Mouse (Mus musculus) ES-Bruce4 (cell line): ENCODE measurements around the gene Sf3a2. TPM values are rescaled to one million over a fixed set of nuclear protein-coding genes. Genes with fewer than 3 reads are reported as not detected.

Source experiments
- H3K27ac ChIP-seq: 2 replicates; pipeline ENCODE4 v1.5.1; 2012; ENCODE audit warnings: low read length, inconsistent platforms; ENCODE audit not compliant: insufficient read depth
- H3K27me3 ChIP-seq: 2 replicates; pipeline ENCODE4 v1.6.1; 2012; ENCODE audit warnings: mild to moderate bottlenecking, low read length, inconsistent platforms; ENCODE audit not compliant: control insufficient read depth, poor library complexity, insufficient read depth, severe bottlenecking
- H3K36me3 ChIP-seq: 2 replicates; pipeline ENCODE4 v1.6.1; 2012; ENCODE audit warnings: inconsistent platforms, mild to moderate bottlenecking, low read length, moderate library complexity; ENCODE audit not compliant: control insufficient read depth, poor library complexity, insufficient read depth, severe bottlenecking
- H3K4me1 ChIP-seq: one replicate; pipeline ENCODE4 v1.8.1; 2011; ENCODE audit warnings: low read length; ENCODE audit not compliant: control insufficient read depth, insufficient read depth
- H3K4me3 ChIP-seq: 2 replicates; pipeline ENCODE4 v1.5.1; 2011; ENCODE audit warnings: low read depth, mild to moderate bottlenecking, low read length
- H3K9ac ChIP-seq: 2 replicates; pipeline ENCODE4 v1.6.1; 2012; ENCODE audit warnings: low read depth, mild to moderate bottlenecking, inconsistent platforms; ENCODE audit not compliant: poor library complexity, severe bottlenecking
- H3K9me3 ChIP-seq: replicated peaks from 2 replicates; pipeline ENCODE4 v1.6.1; 2012; ENCODE audit warnings: mild to moderate bottlenecking, low read length, inconsistent platforms; ENCODE audit not compliant: control insufficient read depth, poor library complexity, insufficient read depth, severe bottlenecking
- CTCF ChIP-seq: IDR thresholded peaks from one replicate; pipeline ENCODE4 v1.8.1; 2011; ENCODE audit warnings: low read depth, low read length
- EP300 ChIP-seq: IDR thresholded peaks from 2 replicates; pipeline ENCODE4 v1.6.1; 2011; ENCODE audit warnings: low read depth, low read length; ENCODE audit not compliant: insufficient read depth
- POLR2A ChIP-seq: IDR thresholded peaks from one replicate; pipeline ENCODE4 v1.8.1; 2011; ENCODE audit warnings: low read length; ENCODE audit not compliant: insufficient read depth
- polyA plus RNA-seq: library from polyadenylated mRNA; stranded (reverse); fragments of >200 nt; gene quantifications from 2 replicates; pipeline ENCODE4 v1.2.4, GENCODE M21; 2011; ENCODE audit warnings: low read depth; ENCODE audit not compliant: missing spikeins, insufficient read depth, insufficient read length

Gene Sf3a2
- polyA plus RNA-seq, 1 experiment: 90.1 TPM

GRCm38 (mm10) chr10:80845732-80846131 is 47.7 kb downstream of the Sf3a2 start:
- Histone ChIP-seq H3K4me1 (peaks cover 3% of the 10 kb centered on the region), H3K4me3 (no peak overlapping the region), H3K27me3 (no peaks in the 10 kb centered on the region), H3K27ac (no peak overlapping the region), H3K36me3 (no peaks in the 10 kb centered on the region), H3K9me3 (no peaks in the 10 kb centered on the region), H3K9ac (no peak overlapping the region)
- TF ChIP-seq EP300 (no peak), CTCF (no peak), POLR2A (no peak)

- H3K9ac ChIP-seq: no peak overlapping the region
- TF ChIP-seq EP300 (no peak), POLR2A (no peak), CTCF (no peak)
- H3K4me3 ChIP-seq: no peak overlapping the region
- no peaks in the 10 kb centered on the region for H3K9me3 ChIP-seq
- H3K27ac ChIP-seq: no peak overlapping the region
- H3K36me3 ChIP-seq: 0 out of 2 replicates have a peak, but pooled peaks cover 3% of the 10 kb centered on the region
- peaks cover 3% of the 10 kb centered on the region for H3K4me1 ChIP-seq
- no peaks in the 10 kb centered on the region for H3K27me3 ChIP-seq
These were observed 50.6 kb downstream of the Sf3a2 start for GRCm38 (mm10) chr10:80848571-80848970.

Other genes starting within 250 kb of the Sf3a2 start
- 29.5 and 32.8 TPM in 2 replicates for gene Rexo1, start 236.6 kb upstream of the Sf3a2 start, polyA plus RNA-seq
- gene Klf16, start 220.9 kb upstream of the Sf3a2 start, polyA plus RNA-seq: 24.9 TPM in 2 replicates
- gene Abhd17a, start 207.9 kb upstream of the Sf3a2 start, polyA plus RNA-seq: 35.8 and 49.5 TPM in 2 replicates
- gene Scamp4, start 195.3 kb upstream of the Sf3a2 start, polyA plus RNA-seq: 58.4 and 68.9 TPM in 2 replicates
- 3.6 and 5.4 TPM in 2 replicates for gene Adat3, start 195.3 kb upstream of the Sf3a2 start, polyA plus RNA-seq
- gene Gm49322, start 192.2 kb upstream of the Sf3a2 start, polyA plus RNA-seq: 2.4 and 2.8 TPM in 2 replicates
- gene Csnk1g2, start 175.4 kb upstream of the Sf3a2 start, polyA plus RNA-seq: 82.7 and 84.6 TPM in 2 replicates
- 45.6 and 47.1 TPM in 2 replicates for gene Btbd2, start 141.1 kb upstream of the Sf3a2 start, polyA plus RNA-seq
- gene Mknk2, start 120.1 kb upstream of the Sf3a2 start, polyA plus RNA-seq: 54.6 and 57.4 TPM in 2 replicates
- gene Mob3a, start 96.2 kb upstream of the Sf3a2 start, polyA plus RNA-seq: 17.5 and 19.8 TPM in 2 replicates
- 7.2 and 9.6 TPM in 2 replicates for gene Izumo4, start 96.0 kb upstream of the Sf3a2 start, polyA plus RNA-seq
- 53.8 and 55.2 TPM in 2 replicates for gene Ap3d1, start 55.9 kb upstream of the Sf3a2 start, polyA plus RNA-seq
- gene Dot1l, start 43.0 kb upstream of the Sf3a2 start, polyA plus RNA-seq: 42.6 and 48.3 TPM in 2 replicates
- gene Plekhj1, start 428 bp downstream of the Sf3a2 start, polyA plus RNA-seq: 73.5 and 81.6 TPM in 2 replicates
- 0.40 TPM in 1 of 2 replicates, not detected in the other for gene Amh, start 7.0 kb downstream of the Sf3a2 start, polyA plus RNA-seq
- gene Jsrp1, start 15.3 kb downstream of the Sf3a2 start, polyA plus RNA-seq: 0.85 TPM in 1 of 2 replicates, not detected in the other
- gene Oaz1, start 28.5 kb downstream of the Sf3a2 start, polyA plus RNA-seq: 471 and 498 TPM in 2 replicates
- gene Lingo3, start 45.8 kb downstream of the Sf3a2 start, polyA plus RNA-seq: 1.2 and 2.4 TPM in 2 replicates
- gene Lsm7, start 57.0 kb downstream of the Sf3a2 start, polyA plus RNA-seq: 105 and 135 TPM in 2 replicates
- gene Sppl2b, start 57.1 kb downstream of the Sf3a2 start, polyA plus RNA-seq: 5.9 and 7.6 TPM in 2 replicates
- gene Tmprss9, start 73.7 kb downstream of the Sf3a2 start, polyA plus RNA-seq: 0.22 TPM in 1 of 2 replicates, not detected in the other
- 135 and 146 TPM in 2 replicates for gene Timm13, start 102.8 kb downstream of the Sf3a2 start, polyA plus RNA-seq
- gene Lmnb2, start 120.0 kb downstream of the Sf3a2 start, polyA plus RNA-seq: 25.9 and 28.2 TPM in 2 replicates
- gene Gadd45b, start 131.9 kb downstream of the Sf3a2 start, polyA plus RNA-seq: 80.7 and 86.3 TPM in 2 replicates
- 4.1 TPM in 2 replicates for gene Gng7, start 216.7 kb downstream of the Sf3a2 start, polyA plus RNA-seq
- 0.27 and 0.90 TPM in 2 replicates for gene Diras1, start 227.5 kb downstream of the Sf3a2 start, polyA plus RNA-seq
- 2.8 and 4.5 TPM in 2 replicates for gene Slc39a3, start 239.2 kb downstream of the Sf3a2 start, polyA plus RNA-seq